Mouse (Mus musculus): ENCODE data around the gene Sergef. TPM values are rescaled to one million over a fixed set of nuclear protein-coding genes. Genes with fewer than 3 reads are reported as not detected.

The Sergef gene
- polyA plus RNA-seq, 1 experiment, result 6.3 TPM

DNA sequence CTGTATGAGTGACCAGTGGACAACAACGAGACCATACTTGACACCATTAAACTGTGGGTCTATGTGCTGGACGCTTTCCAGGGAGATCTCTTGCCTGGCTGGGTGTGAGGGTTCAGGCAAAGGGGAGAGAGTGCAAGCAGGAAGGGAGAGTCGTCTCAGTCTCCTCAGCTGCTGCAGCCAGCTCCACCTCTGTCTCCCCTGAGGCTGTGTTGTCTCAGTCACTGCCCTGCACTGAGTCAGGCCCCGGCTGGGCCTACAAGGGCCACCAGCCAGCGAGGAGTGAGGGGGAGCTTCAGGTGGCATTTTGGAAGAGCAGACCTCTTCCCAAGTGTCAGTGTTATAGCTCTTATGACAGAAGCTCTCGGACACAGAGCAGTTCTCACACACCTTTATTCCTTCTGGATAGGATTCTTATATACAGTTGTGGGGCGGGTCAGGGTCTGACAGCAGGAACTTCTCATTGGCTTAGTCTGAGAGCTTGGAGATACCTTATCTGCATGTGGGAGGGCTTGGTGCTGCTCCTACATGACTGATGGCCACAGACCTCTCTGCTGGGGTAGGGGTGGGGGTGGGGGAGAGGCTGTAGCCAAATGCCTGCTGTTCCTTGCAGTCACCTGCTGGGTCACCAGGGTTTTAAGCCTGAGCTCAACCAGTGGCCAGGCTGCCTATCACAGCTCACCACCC, 168.4 kb downstream of the Sergef start:
- Histone ChIP-seq H3K27ac (ENCODE audit: insufficient read depth, low read length) (no peak overlapping the region), H3K4me3 (ENCODE audit: insufficient read depth, low read length) (no peak overlapping the region), H3K4me1 (ENCODE audit: control insufficient read depth, insufficient read depth, low read length) (no peaks in the 10 kb centered on the region)
- TF ChIP-seq CTCF (IDR thresholded peaks at IDR 0.05; ENCODE audit: borderline replicate concordance, insufficient read depth, low read length) (no peak), POLR2A (IDR thresholded peaks at IDR 0.05; ENCODE audit: low read depth, low read length) (no peak)

DNA sequence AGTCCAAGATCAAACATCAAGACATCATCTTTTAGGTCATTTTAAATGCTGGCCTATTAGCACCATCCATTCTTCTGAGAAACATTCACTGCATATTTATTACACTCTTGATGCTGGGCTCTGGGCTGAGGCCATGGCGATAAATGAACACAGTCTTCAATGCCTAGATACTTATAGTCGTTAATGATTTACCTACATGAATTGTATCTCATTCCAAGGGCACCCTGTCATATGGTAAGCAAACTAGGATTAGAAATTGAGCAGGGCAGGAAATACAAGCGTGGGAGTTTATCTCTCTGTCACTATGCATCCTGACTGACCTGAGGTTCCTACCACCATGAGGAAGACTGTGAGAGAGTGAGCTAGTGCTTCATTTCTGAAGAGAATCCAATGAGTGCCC, 170.1 kb downstream of the Sergef start:
- no peak overlapping the region for H3K4me3 ChIP-seq (ENCODE audit: insufficient read depth, low read length)
- no peak for TF ChIP-seq CTCF (IDR thresholded peaks at IDR 0.05; ENCODE audit: borderline replicate concordance, insufficient read depth, low read length)
- no peak for TF ChIP-seq POLR2A (IDR thresholded peaks at IDR 0.05; ENCODE audit: low read depth, low read length)
- no peaks in the 10 kb centered on the region for H3K4me1 ChIP-seq (ENCODE audit: control insufficient read depth, insufficient read depth, low read length)
- H3K27ac ChIP-seq (ENCODE audit: insufficient read depth, low read length), result no peak overlapping the region

DNA sequence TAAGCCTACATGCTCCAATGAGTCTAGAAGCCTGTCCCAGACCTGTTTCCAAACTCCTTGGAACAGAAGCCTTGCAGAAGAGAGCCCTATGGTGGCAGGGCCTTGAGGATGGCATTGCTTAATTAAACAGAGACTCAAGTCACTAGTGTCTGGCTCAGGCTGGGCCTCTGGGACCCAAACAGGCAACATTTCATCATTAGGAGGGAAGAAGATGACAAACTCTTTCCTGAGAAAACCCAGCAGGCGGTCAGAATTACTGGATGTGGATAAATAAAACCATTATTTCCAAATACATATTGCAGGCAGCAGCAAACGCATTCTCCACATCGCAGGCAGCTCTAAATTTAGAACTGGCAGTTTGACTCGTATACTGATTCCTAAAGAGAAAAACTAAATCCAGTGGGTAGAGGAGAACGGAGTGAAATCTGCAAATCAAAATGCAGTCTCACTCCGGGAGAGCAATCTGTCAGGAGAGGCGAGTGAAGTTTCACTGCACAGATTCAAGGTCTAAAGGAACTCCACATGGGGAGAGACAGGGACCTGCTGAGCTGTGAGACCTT, 173.1 kb downstream of the Sergef start:
- no peak overlapping the region for H3K4me3 ChIP-seq (ENCODE audit: insufficient read depth, low read length)

DNA sequence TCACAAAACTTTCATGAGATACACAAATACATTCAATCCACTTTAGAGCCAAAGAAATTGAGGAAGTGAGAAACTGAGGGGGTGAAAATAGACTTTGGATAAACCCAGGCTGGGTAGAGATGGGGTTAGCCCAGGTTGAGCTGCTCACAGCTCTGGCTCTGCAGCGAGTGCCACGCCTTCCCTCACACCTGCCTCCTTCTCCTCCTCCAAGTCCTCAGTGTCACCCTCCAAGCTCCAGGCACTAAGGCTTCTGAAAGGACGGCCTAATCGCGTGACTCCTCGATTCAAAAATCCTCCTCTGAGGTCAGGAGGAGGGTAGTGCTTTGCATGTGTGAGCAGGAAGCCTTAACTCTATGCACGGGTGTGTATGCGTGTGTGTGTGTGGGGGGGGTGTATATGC, 176.5 kb downstream of the Sergef start:
- Histone ChIP-seq H3K4me1 (ENCODE audit: control insufficient read depth, insufficient read depth, low read length) (no peaks in the 10 kb centered on the region), H3K27ac (ENCODE audit: insufficient read depth, low read length) (no peak overlapping the region), H3K4me3 (ENCODE audit: insufficient read depth, low read length) (no peak overlapping the region)
- TF ChIP-seq CTCF (IDR thresholded peaks at IDR 0.05; ENCODE audit: borderline replicate concordance, insufficient read depth, low read length), result no peak
- no peak for TF ChIP-seq POLR2A (IDR thresholded peaks at IDR 0.05; ENCODE audit: low read depth, low read length)

More for the DNA sequence above, 173.1 kb downstream of the Sergef start:
- Histone ChIP-seq H3K27ac (ENCODE audit: insufficient read depth, low read length) (no peak overlapping the region), H3K4me1 (ENCODE audit: control insufficient read depth, insufficient read depth, low read length) (no peaks in the 10 kb centered on the region)
- TF ChIP-seq POLR2A (IDR thresholded peaks at IDR 0.05; ENCODE audit: low read depth, low read length), result no peak
- TF ChIP-seq CTCF (IDR thresholded peaks at IDR 0.05; ENCODE audit: borderline replicate concordance, insufficient read depth, low read length), result no peak

DNA sequence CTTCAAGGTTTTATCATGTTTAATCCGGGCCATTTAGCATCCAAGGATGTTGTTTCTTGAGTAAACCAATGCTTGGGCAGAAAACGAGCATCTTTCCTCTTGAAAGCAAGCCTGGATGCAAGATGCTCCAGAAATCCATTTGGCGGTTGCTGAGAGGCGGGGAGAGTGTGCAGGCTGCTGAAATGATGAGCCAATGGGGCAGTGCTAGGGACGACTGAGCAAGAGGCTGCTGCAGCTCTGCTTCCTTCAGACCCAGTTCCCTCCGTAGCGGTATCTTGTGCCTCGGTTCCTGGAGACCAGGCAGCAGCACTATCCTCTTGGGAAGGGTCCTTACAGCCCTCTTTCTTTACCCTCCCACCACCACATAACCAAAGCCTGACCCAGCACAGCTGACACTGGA, 177.3 kb downstream of the Sergef start:
- TF ChIP-seq POLR2A (IDR thresholded peaks at IDR 0.05; ENCODE audit: low read depth, low read length), result no peak
- no peak for TF ChIP-seq CTCF (IDR thresholded peaks at IDR 0.05; ENCODE audit: borderline replicate concordance, insufficient read depth, low read length)
- no peaks in the 10 kb centered on the region for H3K4me1 ChIP-seq (ENCODE audit: control insufficient read depth, insufficient read depth, low read length)
- H3K4me3 ChIP-seq (ENCODE audit: insufficient read depth, low read length), result no peak overlapping the region
- H3K27ac ChIP-seq (ENCODE audit: insufficient read depth, low read length), result no peak overlapping the region

DNA sequence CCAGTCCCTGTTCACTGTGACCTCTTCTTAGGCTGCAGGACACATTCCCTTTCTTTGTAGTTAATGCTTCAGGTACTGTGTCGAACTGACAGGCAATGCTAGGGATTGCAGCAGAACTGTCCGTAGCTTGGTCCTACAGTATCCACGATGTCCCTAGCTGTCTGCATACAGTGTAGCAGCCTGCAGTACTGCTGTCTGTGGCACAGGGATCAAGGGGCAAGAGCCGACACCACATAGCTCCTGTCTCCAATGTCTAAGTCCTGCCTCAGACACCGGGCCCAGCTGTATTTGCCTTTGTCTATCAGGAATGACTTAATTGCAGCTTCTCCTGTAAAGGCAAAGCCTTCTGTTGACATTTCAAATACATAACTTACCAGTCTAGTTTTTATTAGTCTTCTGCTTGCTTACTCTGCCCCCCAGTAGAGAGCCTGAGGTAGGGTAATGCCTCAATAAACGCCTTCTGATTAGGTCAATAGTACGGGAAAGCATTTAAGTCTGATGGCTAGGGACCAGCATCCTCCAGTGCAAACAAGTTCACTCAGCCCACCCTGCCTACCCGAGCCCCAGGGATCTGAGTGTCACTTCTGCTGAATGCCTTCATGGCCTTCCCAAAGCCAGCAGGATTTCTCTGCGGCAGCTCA, 179.9 kb downstream of the Sergef start:
- no peak overlapping the region for H3K4me3 ChIP-seq (ENCODE audit: insufficient read depth, low read length)
- no peak for TF ChIP-seq CTCF (IDR thresholded peaks at IDR 0.05; ENCODE audit: borderline replicate concordance, insufficient read depth, low read length)
- no peak for TF ChIP-seq POLR2A (IDR thresholded peaks at IDR 0.05; ENCODE audit: low read depth, low read length)
- H3K4me1 ChIP-seq (ENCODE audit: control insufficient read depth, insufficient read depth, low read length), result no peaks in the 10 kb centered on the region
- no peak overlapping the region for H3K27ac ChIP-seq (ENCODE audit: insufficient read depth, low read length)

DNA sequence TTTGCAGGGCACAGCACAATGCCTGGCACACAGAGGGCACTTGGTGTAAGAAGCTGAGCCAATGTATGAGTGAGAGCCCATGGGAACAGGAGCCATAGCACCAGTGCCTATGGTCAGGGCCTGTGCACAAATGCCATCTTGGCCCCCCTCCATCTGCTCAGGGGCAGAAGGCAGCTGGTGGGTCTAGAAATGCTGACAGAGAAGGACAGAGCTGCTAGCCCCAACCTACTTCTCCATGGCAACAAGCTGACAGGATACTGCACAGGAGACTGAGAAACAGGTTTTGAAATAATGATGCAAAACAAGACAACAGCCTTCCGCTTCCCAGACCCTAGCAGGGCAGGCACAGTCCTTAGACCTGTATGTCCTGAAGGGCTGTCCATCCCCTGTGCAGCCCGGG, 180.4 kb downstream of the Sergef start:
- Histone ChIP-seq H3K27ac (ENCODE audit: insufficient read depth, low read length) (no peak overlapping the region), H3K4me3 (ENCODE audit: insufficient read depth, low read length) (no peak overlapping the region), H3K4me1 (ENCODE audit: control insufficient read depth, insufficient read depth, low read length) (no peaks in the 10 kb centered on the region)
- TF ChIP-seq POLR2A (IDR thresholded peaks at IDR 0.05; ENCODE audit: low read depth, low read length) (no peak), CTCF (IDR thresholded peaks at IDR 0.05; ENCODE audit: borderline replicate concordance, insufficient read depth, low read length) (no peak)

DNA sequence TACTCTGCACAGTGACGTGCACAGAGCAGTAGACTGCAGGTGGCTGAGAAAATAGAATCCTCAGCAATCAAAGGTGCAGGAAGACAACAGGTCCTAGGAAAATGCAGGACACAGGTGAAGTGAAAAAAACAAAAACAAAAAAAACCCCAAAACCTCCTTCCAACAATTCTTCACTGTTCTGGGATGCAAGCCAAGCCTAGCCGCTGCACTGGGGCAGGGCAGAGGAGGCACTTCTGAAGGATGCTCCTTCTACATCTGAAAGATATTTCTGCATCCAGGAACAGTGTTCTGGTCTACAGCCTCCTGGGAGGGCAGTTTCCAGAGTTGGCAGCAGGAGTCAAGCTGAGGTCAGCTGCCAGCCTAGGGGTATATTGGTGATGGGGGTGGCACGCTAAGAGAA, 181.7 kb downstream of the Sergef start:
- Histone ChIP-seq H3K4me3 (ENCODE audit: insufficient read depth, low read length) (no peak overlapping the region), H3K27ac (ENCODE audit: insufficient read depth, low read length) (no peak overlapping the region), H3K4me1 (ENCODE audit: control insufficient read depth, insufficient read depth, low read length) (no peaks in the 10 kb centered on the region)
- no peak for TF ChIP-seq CTCF (IDR thresholded peaks at IDR 0.05; ENCODE audit: borderline replicate concordance, insufficient read depth, low read length)
- TF ChIP-seq POLR2A (IDR thresholded peaks at IDR 0.05; ENCODE audit: low read depth, low read length), result no peak

DNA sequence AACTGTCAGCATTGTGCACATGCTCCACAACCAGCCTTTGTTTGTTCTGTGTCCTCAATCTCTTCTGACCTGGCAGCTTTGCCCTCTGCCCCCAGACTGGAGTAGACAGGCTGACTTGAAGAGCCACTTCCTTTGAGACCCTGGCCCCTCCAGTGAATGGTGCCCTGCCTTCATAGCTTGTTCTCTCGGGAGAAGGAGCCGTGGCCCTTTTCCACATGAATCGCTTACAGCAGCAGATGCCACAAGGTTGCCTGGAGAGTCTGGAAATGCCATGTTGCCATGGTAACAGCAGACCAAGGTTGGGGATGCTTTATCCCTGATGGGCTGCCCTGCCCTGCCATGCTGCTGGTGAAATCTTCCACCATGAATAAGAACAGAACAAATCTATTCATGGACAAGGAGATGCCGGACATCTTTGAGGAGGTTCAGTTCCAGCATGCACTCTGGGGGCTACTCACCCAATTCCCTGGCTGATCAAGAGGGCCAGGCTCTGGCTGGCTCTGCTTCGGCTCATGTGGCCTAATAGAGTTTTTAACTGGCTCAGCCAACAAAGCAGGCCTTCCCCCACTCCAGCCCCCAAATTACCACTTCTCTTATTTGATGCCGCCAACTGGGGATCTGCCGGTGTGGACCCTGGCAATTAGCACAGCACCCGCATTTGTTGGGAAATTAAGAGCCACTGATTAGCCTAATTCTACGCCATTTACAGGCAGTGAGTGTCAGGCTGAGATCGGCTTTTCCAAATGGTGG, 185.5 kb downstream of the Sergef start:
- Histone ChIP-seq H3K27ac (ENCODE audit: insufficient read depth, low read length) (no peak overlapping the region), H3K4me1 (ENCODE audit: control insufficient read depth, insufficient read depth, low read length) (no peaks in the 10 kb centered on the region), H3K4me3 (ENCODE audit: insufficient read depth, low read length) (no peak overlapping the region)
- no peak for TF ChIP-seq CTCF (IDR thresholded peaks at IDR 0.05; ENCODE audit: borderline replicate concordance, insufficient read depth, low read length)
- TF ChIP-seq POLR2A (IDR thresholded peaks at IDR 0.05; ENCODE audit: low read depth, low read length), result no peak
